Mouse (Mus musculus) thymus, adult 2 months (tissue): ENCODE measurements around the gene Rgs3. TPM values are rescaled to one million over a fixed set of nuclear protein-coding genes. Genes with fewer than 3 reads are reported as not detected.

Source experiments
- DNase-seq: peaks from one replicate; pipeline ENCODE4 v3.0.0; 2021
- H3K27ac ChIP-seq: fragments of 200-500 bp; 2 replicates; pipeline ENCODE4 v1.5.1; 2012; ENCODE audit warnings: low read length, control low read depth; ENCODE audit not compliant: control insufficient read depth, insufficient read depth
- H3K27me3 ChIP-seq: fragments of 200-500 bp; 2 replicates; pipeline ENCODE4 v1.6.1; 2012; ENCODE audit warnings: mild to moderate bottlenecking, low read length, moderate library complexity, mixed read lengths; ENCODE audit not compliant: control insufficient read depth, insufficient read depth
- H3K36me3 ChIP-seq: fragments of 200-500 bp; 2 replicates; pipeline ENCODE4 v1.6.1; 2012; ENCODE audit warnings: mild to moderate bottlenecking, low read length, moderate library complexity; ENCODE audit not compliant: control insufficient read depth, insufficient read depth
- H3K4me1 ChIP-seq: fragments of 200-500 bp; replicated peaks from 2 replicates; pipeline ENCODE4 v1.6.1; 2012; ENCODE audit warnings: low read length; ENCODE audit not compliant: control insufficient read depth, insufficient read depth
- H3K4me3 ChIP-seq: fragments of 200-500 bp; 2 replicates; pipeline ENCODE4 v1.5.1; 2012; ENCODE audit warnings: mild to moderate bottlenecking, low read length, control low read depth, moderate library complexity; ENCODE audit not compliant: control insufficient read depth, insufficient read depth
- CTCF ChIP-seq: fragments of 200-500 bp; IDR thresholded peaks from 2 replicates; pipeline ENCODE4 v1.5.1; 2012; ENCODE audit warnings: mild to moderate bottlenecking, control low read depth, low read length, moderate library complexity, borderline replicate concordance; ENCODE audit not compliant: control insufficient read depth, poor library complexity, insufficient read depth; ENCODE audit errors: extremely low read depth
- POLR2A ChIP-seq: fragments of 200-500 bp; IDR thresholded peaks from 2 replicates; pipeline ENCODE4 v1.6.1; 2012; ENCODE audit warnings: mild to moderate bottlenecking, low read length, control low read depth, moderate library complexity; ENCODE audit not compliant: control insufficient read depth, poor library complexity, insufficient read depth; ENCODE audit errors: extremely low read depth
- WGBS: fragments of 180-500 bp; shearing (Covaris S2); methylation state at CpG from one replicate; pipeline ENCODE4 v1.1.7; 2018; 5-methylcytosine and 5-hydroxymethylcytosine counted together
- polyA plus RNA-seq: library from polyadenylated mRNA; depleted of rRNA; stranded (reverse); fragments of >200 nt; gene quantifications from 2 replicates; pipeline ENCODE4 v1.2.3, GENCODE M21; 2012

Gene Rgs3
- polyA plus RNA-seq, 1 experiment, result 81.3 TPM

DNA sequence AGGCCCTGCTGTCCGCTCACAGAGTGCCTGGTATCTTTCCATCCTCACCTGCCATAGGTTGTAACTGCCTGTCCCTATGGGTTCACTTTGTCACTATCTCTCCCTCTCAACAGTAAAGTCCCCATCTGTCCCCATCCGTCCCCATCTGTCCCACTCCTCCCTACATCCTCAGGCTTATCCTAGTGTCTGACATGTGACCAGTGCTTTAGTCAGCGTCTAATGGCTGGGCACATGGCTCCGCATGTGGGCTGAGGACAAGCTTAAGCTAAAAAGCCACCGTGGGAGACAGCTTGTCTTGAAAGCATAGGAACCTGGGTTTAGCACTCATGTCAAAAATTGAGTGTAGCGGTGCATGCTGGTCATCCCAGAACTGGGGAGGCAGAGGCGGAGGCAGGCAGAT lies 148.4 kb downstream of the Rgs3 start:
- 96% methylated on average over 7 of the region's 7 CpGs for WGBS
- DNase-seq, result no peak

DNA sequence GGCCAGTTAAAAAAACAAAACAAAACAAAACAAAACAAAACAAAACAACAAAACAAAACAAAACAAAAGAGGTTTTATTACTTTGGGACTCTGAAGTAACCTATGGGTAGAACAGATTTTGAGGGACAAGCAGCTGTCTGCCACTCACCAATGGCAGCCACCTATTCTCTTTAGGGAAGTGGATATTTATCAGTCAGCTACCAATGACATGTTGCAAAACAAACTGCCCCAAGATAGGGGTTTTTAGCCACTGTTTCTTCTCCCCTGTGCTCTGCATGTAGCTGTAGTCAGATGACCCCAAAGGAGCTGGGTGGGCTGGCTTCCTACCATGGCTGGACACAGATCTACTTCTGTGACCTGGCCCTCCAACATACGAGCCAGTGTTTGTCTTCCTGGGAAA lies 149.3 kb downstream of the Rgs3 start:
- Histone ChIP-seq H3K27ac (no peak overlapping the region), H3K27me3 (no peaks in the 10 kb centered on the region), H3K4me3 (no peak overlapping the region), H3K4me1 (no peaks in the 10 kb centered on the region), H3K36me3 (no peaks in the 10 kb centered on the region)
- WGBS, result 76% methylated on average over 1 of the region's 1 CpGs
- DNase-seq, result no peak
- TF ChIP-seq POLR2A (no peak), CTCF (no peak)

More for the DNA sequence above, 148.4 kb downstream of the Rgs3 start:
- Histone ChIP-seq H3K27ac (no peak overlapping the region), H3K4me3 (no peak overlapping the region), H3K4me1 (0 out of 2 replicates have a peak, but pooled peaks cover 2% of the 10 kb centered on the region), H3K27me3 (no peaks in the 10 kb centered on the region), H3K36me3 (no peaks in the 10 kb centered on the region)
- no peak for TF ChIP-seq POLR2A
- TF ChIP-seq CTCF, result no peak

DNA sequence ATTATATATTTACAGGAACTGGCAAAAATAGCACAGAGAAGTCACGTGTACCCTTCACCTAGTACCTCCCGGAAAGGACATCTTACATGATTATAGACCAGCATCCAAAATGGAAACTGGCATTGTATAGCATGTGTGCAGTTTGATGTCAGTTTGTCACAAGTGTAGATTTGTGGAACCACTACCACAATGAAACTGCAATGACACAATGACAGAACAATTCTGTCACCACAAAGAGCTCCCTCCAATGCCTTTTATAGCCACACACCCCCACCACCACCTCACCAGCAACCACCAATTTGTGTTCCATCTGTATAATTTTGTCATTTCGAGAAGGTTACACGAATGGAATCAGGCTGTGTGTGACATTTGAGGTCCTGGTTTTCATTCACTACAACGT lies 149.8 kb downstream of the Rgs3 start:
- H3K4me3 ChIP-seq, result no peak overlapping the region
- H3K27me3 ChIP-seq, result no peaks in the 10 kb centered on the region
- DNase-seq, result no peak
- no peaks in the 10 kb centered on the region for H3K4me1 ChIP-seq
- WGBS, result 66% methylated on average over 5 of the region's 5 CpGs
- H3K27ac ChIP-seq, result no peak overlapping the region
- TF ChIP-seq POLR2A, result no peak
- no peaks in the 10 kb centered on the region for H3K36me3 ChIP-seq

- 92% methylated on average over 7 of the region's 7 CpGs for WGBS
- Histone ChIP-seq H3K4me3 (no peak overlapping the region), H3K36me3 (no peaks in the 10 kb centered on the region), H3K4me1 (no peaks in the 10 kb centered on the region), H3K27me3 (no peaks in the 10 kb centered on the region), H3K27ac (no peak overlapping the region)
- TF ChIP-seq CTCF (no peak), POLR2A (no peak)
- DNase-seq, result no peak
Observed at GRCm38 (mm10) chr4:62711159-62711558, 151.5 kb downstream of the Rgs3 start.

- TF ChIP-seq CTCF (no peak), POLR2A (no peak)
- 89% methylated on average over 4 of the region's 4 CpGs for WGBS
- H3K27me3 ChIP-seq, result no peaks in the 10 kb centered on the region
- DNase-seq, result no peak
- H3K27ac ChIP-seq, result no peak overlapping the region
- H3K4me1 ChIP-seq, result no peaks in the 10 kb centered on the region
- no peak overlapping the region for H3K4me3 ChIP-seq
- H3K36me3 ChIP-seq, result no peaks in the 10 kb centered on the region
Observed at GRCm38 (mm10) chr4:62711582-62711981, 151.9 kb downstream of the Rgs3 start.

GRCm38 (mm10) chr4:62720861-62721260 lies 161.2 kb downstream of the Rgs3 start:
- H3K27ac ChIP-seq, result no peak overlapping the region
- no peaks in the 10 kb centered on the region for H3K4me1 ChIP-seq
- H3K36me3 ChIP-seq, result no peaks in the 10 kb centered on the region
- no peak overlapping the region for H3K4me3 ChIP-seq
- no peak for DNase-seq
- TF ChIP-seq POLR2A, result no peak
- TF ChIP-seq CTCF, result no peak
- H3K27me3 ChIP-seq, result no peaks in the 10 kb centered on the region

DNA sequence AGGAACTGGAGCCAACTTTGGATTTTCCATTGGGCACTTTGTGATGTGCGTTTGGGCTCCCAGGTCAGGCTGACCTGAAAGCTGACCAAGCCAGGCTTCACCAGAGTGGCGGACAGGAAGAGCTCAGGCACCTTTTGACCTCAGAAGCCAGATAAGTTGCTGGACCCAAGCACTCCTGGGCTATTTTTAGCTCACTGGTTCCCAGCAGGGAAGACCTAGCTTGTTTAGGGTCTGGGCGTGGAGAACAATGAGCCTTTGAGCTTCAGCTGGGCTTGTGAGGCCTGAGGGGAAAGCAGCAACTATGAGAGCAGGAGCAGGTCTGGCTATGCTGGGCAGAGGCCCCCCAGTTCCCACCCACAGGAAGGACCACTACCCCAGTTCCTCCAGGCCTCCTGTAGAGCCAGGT lies 162.4 kb downstream of the Rgs3 start:
- no peak overlapping the region for H3K27ac ChIP-seq
- H3K36me3 ChIP-seq, result no peaks in the 10 kb centered on the region
- 91% methylated on average over 3 of the region's 3 CpGs for WGBS

More for the DNA sequence above, 162.4 kb downstream of the Rgs3 start:
- Histone ChIP-seq H3K4me3 (no peak overlapping the region), H3K27me3 (no peaks in the 10 kb centered on the region), H3K4me1 (no peaks in the 10 kb centered on the region)
- no peak for DNase-seq
- no peak for TF ChIP-seq CTCF
- TF ChIP-seq POLR2A, result no peak
